ENCODE assay signal across 17 mouse cellular contexts in the genomic region with DNA sequence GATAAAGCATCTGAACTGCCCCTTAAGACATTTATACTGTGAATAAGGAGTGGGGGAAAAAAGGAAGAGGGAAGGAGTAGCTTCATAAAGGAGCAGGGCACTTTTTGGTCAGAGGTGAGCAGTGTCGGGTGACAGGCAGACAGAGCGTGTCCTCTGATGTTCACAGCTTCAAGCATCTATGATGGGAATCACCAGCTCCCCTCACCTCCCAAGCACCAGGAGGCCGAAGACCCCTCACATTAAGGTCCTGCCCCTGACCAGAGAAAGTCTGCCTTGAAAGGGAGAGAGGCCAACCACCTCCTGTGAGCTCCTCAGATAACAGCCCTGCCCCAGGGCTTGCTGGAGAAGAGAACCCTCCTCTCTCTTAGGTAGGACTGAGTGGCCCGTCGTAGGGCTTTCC.
"Had no signal": no experiment of that assay in that cellular context is flagged by ENCODE, and none has a peak within 500 bp of the region (broad histone marks: within the 10 kb centered on the region; RNA-seq: fewer than 3 reads in every experiment).

No protein-coding gene starts in this region.

- H3K4me3 ChIP-seq: lung, embryonic 15.5 days; megakaryocyte, embryonic 14.5 days; midbrain, embryonic 13.5 days; midbrain, embryonic 15.5 days; neural tube, embryonic 12.5 days; stomach, embryonic 15.5 days had no signal

- DNase-seq: lung, adult 2 months; lung, postnatal 14 days; lung, postnatal 36 days; right cerebral cortex, postnatal 14 days; thymus, adult 2 months; thymus, postnatal 25 days; thymus, postnatal 4 days had no signal

- H3K27ac ChIP-seq: lung, embryonic 15.5 days; macrophage; midbrain, embryonic 13.5 days; midbrain, embryonic 15.5 days; neural tube, embryonic 12.5 days; stomach, embryonic 15.5 days; stomach, postnatal 0 days had no signal

- H3K4me2 ChIP-seq: lung, embryonic 15.5 days; midbrain, embryonic 11.5 days; midbrain, embryonic 13.5 days; midbrain, embryonic 15.5 days; neural tube, embryonic 12.5 days; stomach, embryonic 15.5 days had no signal

- ATAC-seq: lung, postnatal 0 days; midbrain, embryonic 13.5 days; midbrain, embryonic 15.5 days had no signal

- H3K9ac ChIP-seq: lung, embryonic 15.5 days; midbrain, embryonic 13.5 days; midbrain, embryonic 15.5 days; neural tube, embryonic 12.5 days; stomach, embryonic 15.5 days had no signal

- H3K9me3 ChIP-seq: lung, embryonic 15.5 days; midbrain, embryonic 13.5 days; midbrain, embryonic 15.5 days; neural tube, embryonic 12.5 days; stomach, embryonic 15.5 days had no signal

- H3K36me3 ChIP-seq: lung, embryonic 15.5 days; midbrain, embryonic 13.5 days; midbrain, embryonic 15.5 days; neural tube, embryonic 12.5 days; stomach, embryonic 15.5 days had no signal

- H3K4me1 ChIP-seq: stomach, embryonic 15.5 days had no signal
